Mouse (Mus musculus): ENCODE data around the gene Arl3.

GRCm38 (mm10) chr19:46518828-46519621, 54.0 kb downstream of the Arl3 start:
- TF ChIP-seq POLR2A (IDR thresholded peaks at IDR 0.05; ENCODE audit: control insufficient read depth, low read depth, low read length), result no peak
- no peak for TF ChIP-seq CTCF (IDR thresholded peaks at IDR 0.05; ENCODE audit: control insufficient read depth, insufficient read depth, insufficient replicate concordance, low read depth, low read length)
